Mouse (Mus musculus) CH12F3 (cell line): ENCODE results near the gene Ptprt.

Experiments
- in situ Hi-C: fragments of 300-500 bp; cut with MboI; formaldehyde crosslinking; loops from 2 replicates; pipeline ENCODE4 v1.14.3; 2020; ENCODE audit warnings: low sequenced_read_pairs

The Ptprt gene

GRCm38 (mm10) chr2:161713024-161713423 lies 947.9 kb downstream of the Ptprt start:
- in situ Hi-C loops: no loop called here

- in situ Hi-C loops: no loop called here
Observed at GRCm38 (mm10) chr2:161709316-161709715, 951.6 kb downstream of the Ptprt start.

GRCm38 (mm10) chr2:161706386-161706915 lies 954.5 kb downstream of the Ptprt start:
- in situ Hi-C loops: no loop called here

GRCm38 (mm10) chr2:161704811-161705210 lies 956.1 kb downstream of the Ptprt start:
- in situ Hi-C loops: no loop called here

- in situ Hi-C loops: no loop called here
Observed at GRCm38 (mm10) chr2:161704410-161704809, 956.5 kb downstream of the Ptprt start.

- in situ Hi-C loops: no loop called here
Observed at GRCm38 (mm10) chr2:161695819-161696218, 965.1 kb downstream of the Ptprt start.

- in situ Hi-C loops: no loop called here
Observed at GRCm38 (mm10) chr2:161668302-161668986, 992.5 kb downstream of the Ptprt start.

- in situ Hi-C loops: no loop called here
Observed at GRCm38 (mm10) chr2:161661912-161662311, 999.0 kb downstream of the Ptprt start.

GRCm38 (mm10) chr2:161660827-161661226 lies 1000.1 kb downstream of the Ptprt start:
- in situ Hi-C loops: no loop called here

- in situ Hi-C loops: no loop called here
Observed at GRCm38 (mm10) chr2:161657046-161657445, 1003.9 kb downstream of the Ptprt start.

- in situ Hi-C loops: no loop called here
Observed at GRCm38 (mm10) chr2:161656632-161657031, 1004.3 kb downstream of the Ptprt start.

- in situ Hi-C loops: no loop called here
Observed at GRCm38 (mm10) chr2:161640805-161641204, 1020.1 kb downstream of the Ptprt start.

GRCm38 (mm10) chr2:161634084-161634483 lies 1026.9 kb downstream of the Ptprt start:
- in situ Hi-C loops: no loop called here

GRCm38 (mm10) chr2:161625896-161626295 lies 1035.1 kb downstream of the Ptprt start:
- in situ Hi-C loops: no loop called here

GRCm38 (mm10) chr2:161608401-161608800 lies 1052.5 kb downstream of the Ptprt start:
- in situ Hi-C loops: no loop called here

GRCm38 (mm10) chr2:161607372-161607771 lies 1053.6 kb downstream of the Ptprt start:
- in situ Hi-C loops: no loop called here

- in situ Hi-C loops: no loop called here
Observed at GRCm38 (mm10) chr2:161600206-161600808, 1060.6 kb downstream of the Ptprt start.

GRCm38 (mm10) chr2:161593391-161594152 lies 1067.4 kb downstream of the Ptprt start:
- in situ Hi-C loops: no loop called here

- in situ Hi-C loops: no loop called here
Observed at GRCm38 (mm10) chr2:161574401-161574800, 1086.5 kb downstream of the Ptprt start.

GRCm38 (mm10) chr2:161572201-161572600 lies 1088.7 kb downstream of the Ptprt start:
- in situ Hi-C loops: no loop called here

GRCm38 (mm10) chr2:161570236-161570995 lies 1090.5 kb downstream of the Ptprt start:
- in situ Hi-C loops: no loop called here
